ENCODE assay signal across 9 mouse cellular contexts in the genomic region with DNA sequence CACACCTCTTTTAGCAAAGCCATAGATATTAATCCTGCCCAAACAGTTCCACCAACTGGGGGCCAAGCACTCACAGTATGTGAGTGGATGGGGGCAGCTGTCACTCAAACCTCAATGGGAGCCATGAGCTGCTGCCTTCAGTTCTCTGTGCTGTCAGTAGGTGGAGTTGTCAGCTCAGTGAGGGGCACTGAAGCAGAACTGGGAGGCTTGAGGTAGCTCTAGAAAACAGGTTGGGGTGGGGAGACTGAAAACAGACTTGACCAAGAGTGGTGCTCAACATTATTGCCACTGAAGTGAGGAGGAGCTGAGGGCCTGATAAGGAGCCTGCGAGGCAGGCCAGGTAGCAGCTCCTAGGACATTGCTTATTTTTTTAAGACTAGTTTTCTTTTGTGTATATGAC. TPM values are rescaled to one million over a fixed set of nuclear protein-coding genes. Genes with fewer than 3 reads are reported as not detected.
DNase-seq lines count a peak whose midpoint lies in the region; ATAC-seq and TF ChIP-seq lines count a peak whose summit lies in the region.
"Had no signal": no experiment of that assay in that cellular context is flagged by ENCODE, and none has a peak within 500 bp of the region (broad histone marks: within the 10 kb centered on the region; RNA-seq: fewer than 3 reads in every experiment).

No protein-coding gene starts in this region.

- peaks cover 5% of the 10 kb centered on the region; the same call in 1 of the 2 replicates for H3K4me1 ChIP-seq in kidney, postnatal 0 days (replicated peaks; ENCODE audit: insufficient read depth, low read length)
- H3K4me1 ChIP-seq in kidney, embryonic 14.5 days (ENCODE audit: control insufficient read depth, insufficient read depth, low read length), result peaks cover 13% of the 10 kb centered on the region
- peaks cover 10% of the 10 kb centered on the region; the same call in 1 of the 2 replicates for H3K4me1 ChIP-seq in cortical plate, adult 2 months (ENCODE audit: control insufficient read depth, insufficient read depth, low read length)

- no peak overlapping the region for H3K9ac ChIP-seq in kidney, postnatal 0 days (ENCODE audit: low read depth, low read length)
- H3K9ac ChIP-seq in kidney, embryonic 14.5 days (ENCODE audit: low read depth, low read length), result no peak overlapping the region

- no peaks in the 10 kb centered on the region for H3K9me3 ChIP-seq in kidney, postnatal 0 days (replicated peaks; ENCODE audit: low read length)
- H3K9me3 ChIP-seq in kidney, embryonic 14.5 days (ENCODE audit: control insufficient read depth, low read length), result no peaks in the 10 kb centered on the region

- TF ChIP-seq POLR2A in cortical plate, adult 2 months (IDR thresholded peaks at IDR 0.05; ENCODE audit: extremely low read depth, insufficient read depth, low read length), result no peak

- no peak overlapping the region for H3K27ac ChIP-seq in kidney, postnatal 0 days
- H3K27ac ChIP-seq in kidney, embryonic 14.5 days (ENCODE audit: low read depth, low read length), result no peak overlapping the region
- no peak overlapping the region for H3K27ac ChIP-seq in cortical plate, adult 2 months (ENCODE audit: insufficient read depth, low read length)
- H3K27ac ChIP-seq: macrophage had no signal

- no peak overlapping the region for H3K4me2 ChIP-seq in kidney, postnatal 0 days (ENCODE audit: low read length)
- H3K4me2 ChIP-seq in kidney, embryonic 14.5 days (replicated peaks; ENCODE audit: low read depth, low read length), result no peak overlapping the region

- H3K36me3 ChIP-seq in kidney, postnatal 0 days (ENCODE audit: insufficient read depth, low read length), result no peaks in the 10 kb centered on the region
- no peaks in the 10 kb centered on the region for H3K36me3 ChIP-seq in kidney, embryonic 14.5 days (ENCODE audit: control insufficient read depth, insufficient read depth, low read length)

- H3K27me3 ChIP-seq in kidney, postnatal 0 days (ENCODE audit: insufficient read depth, low read length), result no peaks in the 10 kb centered on the region
- H3K27me3 ChIP-seq in kidney, embryonic 14.5 days (ENCODE audit: control insufficient read depth, insufficient read depth, low read length), result no peaks in the 10 kb centered on the region

- no peak overlapping the region for H3K4me3 ChIP-seq in kidney, postnatal 0 days (replicated peaks; ENCODE audit: low read depth, low read length)
- no peak overlapping the region for H3K4me3 ChIP-seq in kidney, embryonic 14.5 days (ENCODE audit: low read length)
- no peak overlapping the region for H3K4me3 ChIP-seq in cortical plate, adult 2 months (ENCODE audit: insufficient read depth, low read length)

- ATAC-seq in kidney, postnatal 0 days (replicated peaks; ENCODE audit: low FRiP score, low read depth), result peak; percentile 44
- no peak for ATAC-seq in kidney, embryonic 14.5 days (ENCODE audit: low FRiP score, low TSS enrichment)

- DNase-seq in kidney, postnatal 0 days (ENCODE audit: low spot score), result peak; percentile 31
- peak; percentile 37 for DNase-seq in ES-CJ7 (ENCODE audit: low read depth, low spot score)
- peak; percentile 26 for DNase-seq in retina, embryonic 14.5 days (ENCODE audit: low spot score)
- DNase-seq in urinary bladder, adult 18-20 months (ENCODE audit: low spot score in 2 of 2), result no peak
- DNase-seq in spleen, postnatal 10 days (ENCODE audit: low spot score in 2 of 2), result no peak
- DNase-seq: gastrocnemius, postnatal 36 days had no signal

- TF ChIP-seq CTCF in kidney, postnatal 0 days (IDR thresholded peaks at IDR 0.05; ENCODE audit: low read depth), result peak; percentile 51; the same call in 1 of the 2 replicates
- peak; percentile 72 for TF ChIP-seq CTCF in cortical plate, adult 2 months (IDR thresholded peaks at IDR 0.05; ENCODE audit: extremely low read depth, insufficient read depth, low read length)

- 84% methylated on average over 1 of the region's 1 CpGs for WGBS in kidney, postnatal 0 days
- WGBS in kidney, embryonic 14.5 days, result 87% methylated on average over 1 of the region's 1 CpGs

RNA-seq across cellular contexts. Expression of gene Sft2d1, which starts 5.3 kb away (rescaled TPM):
- polyA plus RNA-seq in kidney, postnatal 0 days (2015; fragmentation: Nextera tagmentation; extraction: Ambion mirVana), result 93.3 and 102 TPM in 2 replicates
- polyA plus RNA-seq in kidney, embryonic 14.5 days (2014; fragmentation: Nextera tagmentation; extraction: Ambion mirVana), result 68.2 and 97.2 TPM in 2 replicates
- polyA plus RNA-seq in cortical plate, adult 2 months (2012; rRNA removed), result 117 and 124 TPM in 2 replicates

RNA-seq across cellular contexts. Expression of gene Prr18, which starts 21.0 kb away (rescaled TPM):
- polyA plus RNA-seq in kidney, postnatal 0 days (2015; fragmentation: Nextera tagmentation; extraction: Ambion mirVana), result 0.20 and 0.28 TPM in 2 replicates
- 0.43 and 0.49 TPM in 2 replicates for polyA plus RNA-seq in kidney, embryonic 14.5 days (2014; fragmentation: Nextera tagmentation; extraction: Ambion mirVana)
- 34.3 and 40.8 TPM in 2 replicates for polyA plus RNA-seq in cortical plate, adult 2 months (2012; rRNA removed)

RNA-seq across cellular contexts. Expression of gene Mpc1, which starts 33.5 kb away (rescaled TPM):
- 444 and 498 TPM in 2 replicates for polyA plus RNA-seq in kidney, postnatal 0 days (2015; fragmentation: Nextera tagmentation; extraction: Ambion mirVana)
- 145 and 173 TPM in 2 replicates for polyA plus RNA-seq in kidney, embryonic 14.5 days (2014; fragmentation: Nextera tagmentation; extraction: Ambion mirVana)
- 398 and 433 TPM in 2 replicates for polyA plus RNA-seq in cortical plate, adult 2 months (2012; rRNA removed)

RNA-seq across cellular contexts. Expression of gene T2, which starts 39.5 kb away (rescaled TPM):
- 0.46 and 0.50 TPM in 2 replicates for polyA plus RNA-seq in kidney, postnatal 0 days (2015; fragmentation: Nextera tagmentation; extraction: Ambion mirVana)
- polyA plus RNA-seq in kidney, embryonic 14.5 days (2014; fragmentation: Nextera tagmentation; extraction: Ambion mirVana), result 0.19 and 0.46 TPM in 2 replicates
- 0.83 and 1.2 TPM in 2 replicates for polyA plus RNA-seq in cortical plate, adult 2 months (2012; rRNA removed)
- polyA plus RNA-seq: macrophage had no signal

Comparison
In these comparisons a context has a peak if more than half of its experiments do, and no peak if none do; other contexts are left out.
1. DNase-seq: peak in kidney, postnatal 0 days (single experiment), ES-CJ7 (single experiment) and retina, embryonic 14.5 days (single experiment); none in urinary bladder, adult 18-20 months (0 of 2) and spleen, postnatal 10 days (0 of 2).
2. RNA of gene Prr18, which starts 21.0 kb away (polyA plus RNA-seq): 34.3 to 40.8 TPM in cortical plate, adult 2 months; 0.43 to 0.49 TPM in kidney, embryonic 14.5 days and 0.20 to 0.28 TPM in kidney, postnatal 0 days; every median in the first group is over 10 times any median in the second.